Mouse (Mus musculus) embryo, embryonic 11.5 days (tissue): ENCODE data around the gene Dnase2a.

Experiments
- DNase-seq: peaks from one replicate; pipeline ENCODE4 v3.0.0-alpha.2; 2012; ENCODE audit warnings: low read depth, low spot score

Gene Dnase2a

DNA sequence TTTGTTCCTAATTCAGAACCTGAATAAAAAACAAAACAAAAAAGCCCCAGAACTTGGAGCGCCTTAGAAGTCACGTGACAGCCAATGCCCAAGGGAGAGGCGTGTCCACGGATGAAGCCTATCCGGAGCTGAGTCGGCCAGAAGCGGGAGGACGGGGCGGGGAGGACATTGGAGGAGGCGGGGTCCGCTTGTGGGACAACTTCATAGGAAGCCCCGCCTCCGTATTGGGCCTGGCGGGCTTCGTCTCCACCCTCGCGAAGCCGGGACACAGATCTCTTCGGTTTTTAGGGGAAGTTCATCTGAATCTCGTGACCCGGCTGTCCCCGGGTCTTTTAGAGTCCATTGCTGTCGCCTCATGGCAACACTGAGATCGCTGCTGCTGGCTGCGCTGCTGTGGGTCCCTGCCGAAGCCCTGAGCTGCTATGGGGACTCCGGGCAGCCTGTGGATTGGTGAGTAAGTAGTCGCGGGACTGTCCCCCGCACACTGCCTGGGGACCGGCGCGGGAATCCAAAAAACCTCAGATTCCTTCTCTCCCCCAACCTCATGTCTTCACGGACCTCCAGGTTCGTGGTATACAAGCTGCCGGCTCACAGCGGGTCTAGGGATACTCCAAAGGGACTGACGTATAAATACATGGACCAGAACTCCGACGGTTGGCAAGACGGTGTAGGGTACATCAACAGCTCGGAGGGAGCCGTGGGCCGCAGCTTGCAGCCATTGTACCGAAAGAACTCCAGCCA lies at the start of gene Dnase2a:
Dnase2a (plus strand) TSS at position 140 of the 741 bp plus-strand sequence.
- DNase-seq: peak; percentile 97

DNA sequence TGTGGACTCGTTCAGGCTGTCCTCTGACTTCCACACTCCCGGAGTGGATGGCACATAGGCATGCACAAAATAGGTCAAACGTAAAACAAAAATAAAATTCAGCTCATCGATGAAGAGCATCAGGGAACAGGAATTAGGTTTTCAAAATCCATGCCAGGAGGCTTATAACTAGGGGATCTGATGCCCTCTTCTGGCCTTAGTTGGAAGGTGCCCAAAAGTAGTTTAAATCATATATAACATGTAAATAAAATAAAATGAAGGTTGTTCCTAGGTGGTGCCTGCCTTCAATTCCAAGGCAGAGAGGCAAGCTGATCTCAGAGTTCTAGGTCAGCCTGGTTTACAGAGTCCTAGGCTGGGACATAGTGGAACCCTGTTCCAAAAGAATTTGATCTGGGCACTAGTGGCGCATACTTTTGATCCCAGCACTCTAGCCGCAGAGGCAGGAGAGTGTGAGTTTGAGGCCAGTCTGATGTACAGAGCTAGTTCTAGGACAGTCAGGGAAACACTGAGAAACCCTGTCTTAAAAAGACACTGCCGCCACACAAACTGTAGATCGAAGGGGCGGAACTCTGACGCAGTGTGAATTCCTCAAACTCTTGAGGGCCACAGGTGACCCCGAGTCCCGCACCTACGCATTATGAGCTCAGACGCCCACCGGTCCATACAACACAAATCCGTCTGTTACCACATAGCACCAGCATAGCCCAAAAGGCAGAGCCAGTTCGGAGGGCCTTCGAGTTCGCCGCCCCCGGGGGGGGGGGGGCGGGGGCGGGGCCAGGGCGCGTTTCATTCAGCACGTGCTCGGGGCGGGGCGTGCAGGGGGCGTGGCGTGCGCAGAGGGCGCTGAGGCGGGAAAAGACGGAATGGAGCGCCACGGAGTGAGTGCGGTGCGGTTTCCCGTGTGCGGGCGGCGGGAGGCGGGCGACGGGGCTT lies 36.7 kb upstream of the Dnase2a start, which contains the start of gene Syce2:
Syce2 (plus strand) TSS at position 736 of the 933 bp plus-strand sequence.
- DNase-seq: peak; percentile 59

DNA sequence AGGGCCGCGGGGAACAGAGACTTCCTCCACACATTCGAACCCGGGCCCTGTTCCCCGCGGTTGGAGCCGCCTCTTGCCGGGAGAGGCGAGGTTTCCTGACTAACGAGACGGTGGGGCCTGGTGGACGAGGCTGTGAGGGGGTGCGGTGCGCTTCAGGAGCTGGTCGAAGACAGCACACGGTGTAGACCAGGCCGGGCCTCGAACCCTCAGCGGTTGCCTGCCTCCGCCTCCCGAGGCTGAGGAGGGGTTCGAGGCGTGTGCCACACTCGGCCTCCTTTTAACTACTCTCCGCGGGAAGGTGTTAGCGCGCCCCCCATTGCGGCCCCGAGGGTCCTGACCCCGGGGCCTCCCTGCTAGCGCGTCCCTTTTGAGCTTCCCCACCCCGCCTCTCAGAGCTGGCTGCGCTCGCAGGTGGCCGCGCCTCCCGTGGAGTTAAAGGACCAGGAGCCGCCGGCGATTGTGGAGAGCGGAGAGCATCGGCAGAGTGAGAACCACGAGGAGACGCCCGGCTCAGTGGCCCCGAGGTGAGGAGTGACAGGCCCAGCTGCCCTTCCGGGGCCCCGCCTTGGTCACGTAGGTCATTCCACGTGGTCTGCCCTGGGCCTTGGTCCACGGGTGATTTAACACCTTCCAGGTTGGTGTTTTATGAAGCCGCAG lies 35.9 kb upstream of the Dnase2a start:
- DNase-seq: no peak

DNA sequence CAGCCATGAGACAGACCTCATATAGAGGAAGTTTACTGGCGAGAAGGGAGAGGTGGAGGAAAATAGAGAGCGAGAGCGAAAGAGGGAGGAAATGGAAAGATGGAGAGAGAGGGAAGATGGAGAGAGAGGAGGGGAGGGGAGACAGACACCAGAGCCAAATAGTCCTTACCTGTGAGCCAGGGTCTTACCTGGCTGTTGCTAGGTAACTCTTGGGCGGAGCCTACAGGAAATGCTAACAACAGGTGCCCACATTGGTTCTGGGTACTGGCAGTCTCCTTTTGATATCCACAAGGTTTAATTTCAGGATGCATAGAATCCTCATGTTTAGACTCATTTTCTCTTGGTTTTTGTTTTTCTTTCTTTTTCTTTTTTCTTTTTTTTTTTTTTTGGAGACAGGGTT lies 35.3 kb upstream of the Dnase2a start:
- no peak for DNase-seq

DNA sequence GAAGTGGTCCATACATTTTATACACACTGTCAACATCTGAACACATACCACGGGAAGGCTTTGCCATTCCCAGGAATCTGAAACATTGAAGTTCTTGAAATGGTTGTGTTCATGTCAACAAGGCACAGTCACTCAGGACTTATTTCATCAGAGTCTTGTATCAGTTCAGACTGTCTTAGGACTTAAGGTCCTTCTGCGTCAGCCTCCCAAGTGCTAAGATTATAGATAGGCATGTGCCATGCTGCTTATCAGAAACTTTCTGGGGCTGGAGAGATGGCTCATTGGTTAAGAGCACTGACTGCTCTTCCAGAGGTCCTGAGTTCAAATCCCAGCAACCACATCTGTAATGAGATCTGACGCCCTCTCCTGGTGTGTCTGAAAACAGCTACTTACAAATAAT lies 34.0 kb upstream of the Dnase2a start:
- DNase-seq: no peak

DNA sequence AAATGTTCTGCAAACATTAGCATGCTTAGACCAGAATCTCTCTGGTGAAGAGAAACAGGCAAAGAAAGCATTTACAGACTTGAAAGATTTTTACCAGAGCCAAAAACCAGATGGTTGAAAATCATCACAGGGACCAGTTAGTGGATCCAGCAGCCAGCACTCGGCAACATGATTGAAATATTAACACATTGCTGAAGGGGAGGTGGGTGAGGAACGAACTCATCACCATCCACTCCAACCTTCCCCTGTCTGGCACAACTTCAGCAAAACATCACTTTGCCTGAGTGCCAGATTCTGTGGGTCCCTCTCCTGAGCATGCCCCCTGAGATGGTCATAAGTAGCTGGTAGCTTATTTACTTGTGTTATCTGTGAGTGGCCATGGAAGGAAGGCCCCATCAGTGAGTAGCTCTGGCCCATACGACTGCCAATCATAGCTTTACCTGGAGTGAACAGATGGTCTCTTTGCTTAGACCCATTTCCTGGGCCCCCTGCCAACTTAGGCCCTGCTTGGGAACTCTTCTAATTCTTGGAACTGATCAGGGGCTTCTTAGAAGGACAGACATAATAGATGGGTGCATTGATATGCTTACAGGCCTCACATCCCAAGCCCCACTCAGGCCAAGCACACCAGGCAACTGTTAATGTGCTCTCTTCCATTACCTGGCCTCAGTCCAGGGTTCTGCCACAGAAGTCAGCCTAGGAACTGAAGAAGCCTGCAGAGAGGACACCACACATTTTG lies 30.9 kb upstream of the Dnase2a start:
- DNase-seq: no peak

DNA sequence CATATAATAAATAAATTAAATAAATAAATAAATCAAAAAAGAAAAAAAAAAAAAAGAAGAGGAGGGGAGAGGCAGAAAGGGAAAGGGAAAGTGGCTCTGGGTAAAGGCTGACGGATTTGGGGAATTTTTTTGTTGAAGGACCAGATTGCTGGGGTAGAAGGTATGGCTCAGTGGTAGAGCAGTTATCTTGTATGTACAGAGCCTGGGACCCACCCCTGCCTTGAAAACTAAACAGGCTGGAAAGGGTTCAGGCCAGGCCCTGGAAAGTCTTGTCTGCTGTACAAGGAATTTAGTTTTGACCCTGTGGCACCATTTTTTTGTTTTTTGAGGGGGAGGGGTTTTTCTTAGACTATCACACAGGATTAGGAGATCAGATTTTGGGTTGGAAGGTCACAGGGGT lies 29.4 kb upstream of the Dnase2a start:
- DNase-seq: no peak

DNA sequence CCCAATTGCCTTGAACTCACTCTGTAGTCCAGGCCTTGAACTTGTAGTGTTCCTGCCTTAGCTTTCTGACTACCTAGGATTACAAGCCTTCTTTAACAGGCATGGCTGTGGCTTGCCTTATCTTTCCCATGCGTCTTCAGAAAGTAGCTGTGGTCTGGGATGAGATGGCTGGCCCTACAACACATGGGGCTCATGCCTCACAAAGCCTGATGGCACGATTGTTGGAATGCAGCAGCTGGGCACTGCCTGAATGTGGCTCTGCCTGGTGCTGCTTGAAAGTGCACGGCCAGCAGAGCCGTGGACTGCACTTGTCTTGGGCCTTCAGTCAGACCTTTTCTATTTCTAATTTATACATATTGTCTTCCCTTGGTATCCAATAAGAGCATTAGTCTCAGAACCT lies 23.6 kb upstream of the Dnase2a start:
- no peak for DNase-seq

DNA sequence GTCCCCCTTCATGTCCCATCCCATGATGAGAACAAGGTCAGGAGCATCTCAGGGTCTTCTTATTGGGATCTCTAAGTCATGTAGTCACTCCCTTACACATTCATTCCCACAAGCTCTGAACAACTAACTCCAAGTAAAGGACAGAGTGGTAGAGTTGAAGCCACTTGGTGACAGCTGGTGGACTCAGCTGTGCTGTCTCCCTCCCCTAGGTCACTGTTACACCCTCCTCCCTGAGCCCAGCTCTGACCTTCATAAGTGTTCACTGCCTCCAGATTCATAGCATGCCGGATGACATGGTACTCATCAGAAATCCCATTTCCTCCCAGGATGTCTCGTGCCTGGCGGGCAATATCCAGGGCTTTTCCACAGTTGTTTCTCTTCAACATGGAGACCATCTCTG lies 20.1 kb upstream of the Dnase2a start:
- no peak for DNase-seq

DNA sequence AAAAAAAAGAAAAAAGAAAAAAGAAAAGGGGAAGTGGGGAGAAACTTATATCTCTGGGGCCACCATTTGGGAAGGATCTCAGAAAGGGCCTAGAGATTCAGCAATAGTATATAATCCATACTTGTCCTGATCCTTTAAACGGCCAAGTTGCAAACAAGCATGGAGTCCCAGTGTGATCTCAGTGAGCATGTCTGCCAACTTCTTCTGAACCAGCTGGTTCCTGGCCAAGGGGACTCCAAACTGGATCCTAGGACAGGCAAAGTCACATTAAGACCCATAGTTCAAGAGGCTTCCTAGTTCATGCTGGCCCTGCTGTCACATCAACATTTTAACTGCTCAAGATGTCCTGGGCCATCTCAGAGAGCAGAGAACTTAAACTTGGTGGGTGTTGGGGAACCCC lies 19.2 kb upstream of the Dnase2a start:
- no peak for DNase-seq

DNA sequence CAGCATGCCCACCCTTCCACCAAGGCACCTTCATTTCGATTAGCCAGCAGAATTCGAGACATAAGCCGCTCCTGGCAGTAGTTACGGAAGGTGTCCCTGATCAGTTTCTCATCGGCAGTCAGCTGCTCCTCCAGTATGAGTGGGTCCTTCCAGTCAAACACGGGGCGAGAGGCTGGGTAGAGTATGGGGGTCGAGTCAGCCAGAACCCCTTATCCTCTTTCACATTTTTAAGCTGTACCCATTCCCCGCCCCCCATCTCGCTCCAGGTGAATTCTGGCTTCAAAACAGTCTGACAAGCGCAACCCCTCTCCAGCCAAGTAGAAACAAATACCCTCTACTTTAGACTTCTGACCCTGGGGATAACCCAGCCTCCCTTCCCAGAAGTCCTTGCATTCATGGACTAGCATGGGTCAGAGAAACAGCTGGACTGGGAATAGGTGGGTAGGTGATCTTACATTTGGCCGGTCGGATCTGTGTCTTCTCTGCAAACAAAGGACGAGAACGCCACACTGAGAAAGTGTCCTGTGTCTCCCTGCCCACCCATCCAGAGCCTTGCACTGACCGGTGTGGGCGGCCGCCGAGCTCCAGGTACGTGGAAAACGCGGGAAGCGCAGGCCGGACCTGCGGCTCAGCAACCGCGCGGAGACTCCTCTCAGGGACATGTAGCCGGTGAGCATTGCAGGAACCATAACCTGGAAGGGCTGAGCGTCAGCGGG lies 15.2 kb upstream of the Dnase2a start:
- DNase-seq: no peak

DNA sequence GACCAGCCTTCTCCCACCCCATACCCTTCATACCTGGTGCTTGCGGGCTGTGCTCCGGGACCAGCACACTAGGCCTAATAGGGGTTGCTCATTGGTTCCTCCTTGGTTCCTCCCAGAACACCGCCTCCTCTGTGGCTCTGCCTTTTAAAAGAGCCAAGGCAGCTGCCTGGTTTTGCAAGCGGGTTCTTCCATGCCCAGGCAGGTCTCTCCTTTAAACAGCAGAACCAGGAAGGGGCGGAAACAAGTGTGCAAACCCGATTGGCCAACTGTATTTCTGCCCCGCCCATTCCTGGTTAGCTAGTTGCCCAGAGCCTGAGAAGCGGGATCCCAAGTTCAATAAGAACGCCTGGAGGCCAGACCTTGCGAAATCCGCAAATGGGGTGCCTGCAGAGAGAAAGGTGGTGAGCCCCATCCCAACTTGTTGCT lies 14.6 kb upstream of the Dnase2a start, which contains the start of gene Gcdh:
Gcdh (minus strand) TSS at position 213 of the 426 bp plus-strand sequence.
- peak; percentile 82 for DNase-seq

DNA sequence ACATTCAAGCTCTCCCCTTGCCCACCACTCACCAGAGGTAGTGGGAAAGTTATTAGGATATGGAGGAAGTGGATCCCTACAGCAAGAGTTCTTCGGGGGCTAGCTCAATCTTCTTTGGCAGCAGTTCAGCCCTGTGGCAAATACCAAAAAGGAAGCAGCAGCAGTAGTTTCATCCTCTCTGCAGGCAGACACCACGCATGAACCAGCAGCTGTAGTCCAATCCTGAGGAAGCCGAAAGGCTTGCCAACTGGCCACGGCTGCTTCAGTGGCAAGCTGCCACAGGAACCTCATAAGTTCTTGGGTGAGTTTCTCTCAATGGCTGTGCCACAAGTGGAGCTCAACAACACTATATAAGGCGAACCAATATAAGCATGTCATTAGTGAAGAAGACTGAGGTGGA lies 12.4 kb upstream of the Dnase2a start:
- no peak for DNase-seq

DNA sequence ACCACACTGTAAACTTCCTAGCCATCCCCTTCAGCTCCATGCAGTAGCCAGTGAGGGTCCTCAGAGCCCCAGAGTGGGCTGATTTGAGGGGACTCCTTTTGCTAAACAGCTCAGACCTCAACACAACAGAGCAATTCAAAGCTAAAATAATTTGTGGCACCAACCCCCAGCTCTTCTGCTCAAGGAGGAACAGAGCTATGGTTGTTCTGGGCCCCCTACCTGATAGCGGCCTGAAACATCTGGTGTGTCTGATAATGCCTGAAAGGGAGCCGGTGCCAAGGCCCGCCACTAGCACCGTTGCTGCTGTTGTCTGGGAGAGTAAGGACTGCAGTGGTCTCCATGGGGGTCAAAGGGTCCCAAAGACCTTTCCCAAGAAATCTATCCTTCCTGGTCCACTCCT lies 7.3 kb upstream of the Dnase2a start:
- DNase-seq: no peak

DNA sequence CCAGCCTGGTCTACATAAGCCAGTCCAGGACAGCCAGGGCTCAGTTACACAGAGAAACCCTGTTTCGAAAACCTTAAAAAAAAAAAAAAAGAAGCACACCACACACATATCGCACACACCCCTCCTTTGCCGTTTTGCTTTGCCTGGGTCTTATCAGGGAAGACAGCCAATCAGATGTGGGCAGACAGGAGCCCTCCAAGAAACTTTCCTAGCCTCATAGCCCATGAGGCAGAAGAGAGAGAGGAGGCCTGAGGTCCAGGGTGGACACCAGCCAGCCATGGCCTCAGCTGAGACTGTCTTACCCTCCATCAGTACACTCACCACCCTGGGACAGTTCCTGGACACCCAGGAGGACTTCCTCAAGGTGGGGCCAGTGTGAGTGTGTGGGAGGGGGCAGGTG lies 6.6 kb upstream of the Dnase2a start, which contains the start of gene Klf1:
Klf1 (plus strand) TSS at position 177 of the 400 bp plus-strand sequence.
- no peak for DNase-seq

DNA sequence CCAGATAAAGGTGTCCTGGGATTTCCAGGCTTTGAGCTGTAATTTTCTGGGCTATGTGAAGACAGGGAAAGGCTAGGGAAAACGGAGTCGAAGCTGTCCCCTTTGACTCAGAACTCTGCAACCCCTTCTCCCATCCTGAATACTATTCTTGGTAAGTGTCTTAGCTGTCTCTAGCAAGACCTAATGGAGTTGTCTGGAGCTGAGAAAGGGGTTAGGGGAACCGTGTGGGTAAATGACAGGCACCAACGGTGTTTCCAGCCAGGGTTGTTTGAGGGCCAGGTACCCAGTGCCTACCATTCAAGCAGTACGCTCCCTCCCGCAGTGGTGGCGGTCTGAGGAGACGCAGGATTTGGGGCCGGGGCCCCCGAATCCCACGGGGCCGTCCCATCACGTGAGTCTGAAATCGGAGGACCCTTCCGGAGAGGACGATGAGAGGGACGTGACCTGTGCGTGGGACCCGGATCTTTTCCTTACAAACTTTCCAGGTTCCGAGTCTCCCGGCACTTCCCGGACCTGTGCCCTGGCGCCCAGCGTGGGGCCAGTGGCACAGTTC lies 5.9 kb upstream of the Dnase2a start:
- DNase-seq: no peak

DNA sequence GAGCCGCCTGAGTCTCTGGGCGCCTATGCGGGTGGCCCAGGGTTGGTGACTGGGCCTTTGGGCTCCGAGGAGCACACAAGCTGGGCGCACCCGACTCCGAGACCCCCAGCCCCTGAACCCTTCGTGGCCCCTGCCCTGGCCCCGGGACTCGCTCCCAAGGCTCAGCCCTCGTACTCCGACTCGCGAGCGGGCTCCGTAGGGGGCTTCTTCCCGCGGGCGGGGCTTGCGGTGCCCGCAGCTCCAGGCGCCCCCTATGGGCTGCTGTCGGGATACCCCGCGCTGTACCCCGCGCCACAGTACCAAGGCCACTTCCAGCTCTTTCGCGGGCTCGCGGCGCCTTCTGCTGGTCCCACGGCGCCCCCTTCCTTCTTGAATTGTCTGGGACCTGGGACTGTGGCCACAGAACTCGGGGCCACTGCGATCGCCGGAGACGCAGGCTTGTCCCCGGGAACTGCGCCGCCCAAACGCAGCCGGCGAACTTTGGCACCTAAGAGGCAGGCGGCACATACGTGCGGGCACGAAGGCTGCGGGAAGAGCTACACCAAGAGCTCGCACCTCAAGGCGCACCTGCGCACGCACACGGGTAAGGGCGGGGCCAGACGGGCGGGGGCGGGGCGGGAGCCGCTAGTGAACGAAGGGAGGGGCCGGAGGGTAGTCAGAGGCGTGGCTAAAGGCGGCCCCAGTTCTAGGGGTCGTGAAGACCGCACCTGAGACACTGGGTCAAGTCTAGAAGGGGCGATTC lies 5.3 kb upstream of the Dnase2a start:
- DNase-seq: peak; percentile 71

DNA sequence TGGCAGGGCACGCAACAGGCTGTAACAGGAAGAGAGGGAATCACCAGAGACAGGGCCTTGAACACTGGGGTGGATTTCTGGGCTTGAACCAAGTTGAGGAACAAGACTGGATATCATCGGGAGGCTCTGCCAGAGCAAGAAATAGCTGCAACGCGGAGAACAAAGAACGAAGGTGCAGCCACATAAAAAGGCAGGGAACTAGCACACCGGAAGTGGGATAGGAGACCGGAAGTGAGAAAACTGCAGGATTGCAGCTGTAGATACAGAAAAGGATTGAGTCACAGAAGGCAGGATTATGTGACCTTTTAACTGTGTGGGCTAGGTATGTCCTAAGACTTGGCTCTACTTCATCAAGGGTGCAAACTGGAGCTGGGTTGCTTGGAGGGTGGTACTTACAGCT lies 4.0 kb upstream of the Dnase2a start:
- DNase-seq: no peak

DNA sequence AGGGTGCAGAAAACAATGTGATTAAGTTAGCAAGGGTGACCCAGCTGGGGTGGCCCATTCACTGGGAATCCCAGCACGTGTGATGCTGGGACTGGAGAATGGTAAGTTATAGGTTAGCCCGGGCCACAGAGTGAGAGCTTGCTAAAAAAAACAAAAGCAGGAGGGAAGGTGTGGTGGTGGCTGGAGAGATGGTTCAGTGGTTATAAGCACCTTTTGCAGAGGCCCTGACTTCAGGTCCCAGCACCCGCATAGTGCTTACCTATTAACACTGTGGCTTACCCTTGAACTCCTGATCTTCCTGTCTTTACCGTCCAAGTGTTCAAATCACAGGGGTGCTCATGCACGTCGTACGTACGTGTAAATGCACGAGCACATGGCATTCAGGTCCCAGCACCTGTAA lies 1.3 kb upstream of the Dnase2a start:
- no peak for DNase-seq

DNA sequence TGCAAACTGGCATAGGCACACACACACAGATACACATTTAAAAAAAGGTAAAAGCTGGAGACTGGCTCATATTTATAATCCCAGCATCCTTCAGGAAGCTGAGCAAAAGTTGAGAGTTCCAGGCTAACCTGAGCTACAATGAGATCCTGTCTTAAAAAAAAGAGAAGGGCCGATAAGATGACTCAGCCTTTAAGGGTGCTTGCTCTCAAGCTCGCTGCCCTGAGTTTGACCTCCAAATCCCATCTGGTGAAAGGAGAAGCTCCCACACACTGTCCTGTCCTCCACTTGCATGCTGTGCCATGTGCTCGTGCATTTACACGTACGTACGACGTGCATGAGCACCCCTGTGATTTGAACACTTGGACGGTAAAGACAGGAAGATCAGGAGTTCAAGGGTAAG lies 867 bp upstream of the Dnase2a start:
- no peak for DNase-seq
